Mouse (Mus musculus) common myeloid progenitor, adult 5-6 weeks (primary cell): ENCODE results near the gene Cbx4. TPM values are rescaled to one million over a fixed set of nuclear protein-coding genes. Genes with fewer than 3 reads are reported as not detected.

Experiments
- total RNA-seq: library from RNA; stranded (forward); fragments of 200-1000, 187-1606 nt; gene quantifications from 2 replicates; pipeline ENCODE4 v1.2.3, GENCODE M21; 2017

The Cbx4 gene
- total RNA-seq, 1 experiment from 2014 or later: 11.3 TPM

Other genes starting within 250 kb of the Cbx4 start
- gene Rbfox3, start 174.6 kb downstream of the Cbx4 start, total RNA-seq: not detected in 2 replicates
- gene Enpp7, start 98.0 kb downstream of the Cbx4 start, total RNA-seq: not detected in 2 replicates
- 7.3 and 8.3 TPM in 2 replicates for gene Cbx2, start 63.3 kb downstream of the Cbx4 start, total RNA-seq
- 1.4 and 2.5 TPM in 2 replicates for gene Cbx8, start 45.3 kb downstream of the Cbx4 start, total RNA-seq
- 3.5 and 4.3 TPM in 2 replicates for gene Tbc1d16, start 142.3 kb upstream of the Cbx4 start, total RNA-seq
- gene Ccdc40, start 142.4 kb upstream of the Cbx4 start, total RNA-seq: 11.5 and 24.3 TPM in 2 replicates
- 19.6 and 33.4 TPM in 2 replicates for gene Gaa, start 181.7 kb upstream of the Cbx4 start, total RNA-seq
- gene Eif4a3, start 213.9 kb upstream of the Cbx4 start, total RNA-seq: 212 and 226 TPM in 2 replicates
- not detected in 2 replicates for gene Card14, start 221.5 kb upstream of the Cbx4 start, total RNA-seq